Mouse (Mus musculus) embryo, embryonic 9.5 days (tissue): Measurements from ENCODE around the gene Dync1li2.

Source experiments
- DNase-seq: peaks from one replicate; pipeline ENCODE4 v3.0.0-alpha.2; 2017; ENCODE audit errors: extremely low spot score

The Dync1li2 gene

DNA sequence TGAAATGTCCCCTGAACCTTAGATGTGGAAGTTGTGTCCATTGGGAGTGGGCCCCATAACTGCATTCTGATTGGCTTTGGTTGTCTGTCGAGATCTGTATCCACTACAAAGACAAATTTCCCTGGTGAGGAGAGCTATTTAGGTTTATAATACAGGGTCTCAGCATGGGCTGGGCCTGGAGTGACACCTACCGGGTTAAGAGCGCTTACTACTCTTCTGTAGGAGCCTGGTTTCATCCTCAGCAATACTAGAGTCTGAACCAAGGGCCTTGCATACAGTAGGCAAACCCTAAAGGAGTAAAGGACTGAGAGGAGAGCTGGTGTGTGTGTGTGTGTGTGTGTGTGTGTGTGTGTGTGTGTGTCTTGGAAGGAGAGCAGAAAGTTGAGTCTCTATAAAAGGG lies 28.6 kb downstream of the Dync1li2 start:
- no peak for DNase-seq

DNA sequence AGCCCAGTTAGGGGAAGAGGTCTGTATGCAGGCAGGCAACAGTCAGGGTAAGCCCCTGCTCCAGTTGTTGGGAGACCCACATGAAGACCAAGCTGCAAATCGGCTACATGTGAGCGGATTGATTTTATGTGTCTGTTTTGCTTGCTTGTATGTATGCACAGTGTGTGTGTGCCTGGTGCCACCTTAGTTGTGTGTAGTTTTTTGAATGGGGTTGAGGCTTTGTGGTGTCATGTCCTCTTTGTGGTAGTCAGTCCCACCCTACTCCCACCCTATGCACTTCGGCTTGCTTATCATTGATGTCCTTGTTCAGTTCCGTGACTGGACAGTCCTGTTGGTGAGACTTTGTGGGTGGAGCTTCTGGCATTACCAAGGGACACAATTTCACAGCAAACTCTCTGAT lies 29.1 kb downstream of the Dync1li2 start:
- no peak for DNase-seq

DNA sequence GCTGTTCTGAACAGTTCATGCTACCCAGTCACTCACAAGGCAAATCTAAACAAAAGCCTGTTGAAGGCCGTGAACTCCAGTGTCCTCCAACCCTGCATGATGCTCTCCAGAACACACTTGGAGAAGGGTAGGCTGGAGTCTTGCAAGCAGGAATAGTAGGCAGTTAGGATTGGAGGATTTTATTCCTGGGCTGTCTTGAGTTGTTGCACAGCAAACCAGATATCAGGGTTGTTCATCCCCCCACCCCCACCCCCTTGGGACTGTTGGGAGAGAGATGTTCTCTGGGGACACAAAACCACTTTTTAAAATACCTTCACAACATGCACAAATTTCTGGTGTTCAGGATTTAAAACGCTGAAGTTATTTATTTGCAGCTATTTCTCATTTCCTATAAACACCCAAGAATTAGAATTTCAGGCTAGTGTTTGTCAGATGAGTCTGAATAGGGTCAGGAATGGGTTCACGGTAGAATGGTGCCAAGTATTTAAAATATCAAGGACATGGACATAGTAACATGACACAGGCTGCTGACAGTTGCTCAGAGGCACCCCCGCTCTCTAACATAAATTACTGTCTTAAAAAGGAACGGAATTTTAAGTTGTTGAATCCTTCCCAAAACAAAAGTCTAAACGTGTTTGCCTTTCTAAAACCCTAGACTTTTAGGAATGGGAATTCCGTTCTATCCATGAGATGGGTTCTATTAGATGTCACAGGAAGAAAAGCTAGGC lies 29.9 kb downstream of the Dync1li2 start:
- no peak for DNase-seq

- no peak for DNase-seq
Measured at GRCm38 (mm10) chr8:104411972-104412371, 30.9 kb downstream of the Dync1li2 start.

DNA sequence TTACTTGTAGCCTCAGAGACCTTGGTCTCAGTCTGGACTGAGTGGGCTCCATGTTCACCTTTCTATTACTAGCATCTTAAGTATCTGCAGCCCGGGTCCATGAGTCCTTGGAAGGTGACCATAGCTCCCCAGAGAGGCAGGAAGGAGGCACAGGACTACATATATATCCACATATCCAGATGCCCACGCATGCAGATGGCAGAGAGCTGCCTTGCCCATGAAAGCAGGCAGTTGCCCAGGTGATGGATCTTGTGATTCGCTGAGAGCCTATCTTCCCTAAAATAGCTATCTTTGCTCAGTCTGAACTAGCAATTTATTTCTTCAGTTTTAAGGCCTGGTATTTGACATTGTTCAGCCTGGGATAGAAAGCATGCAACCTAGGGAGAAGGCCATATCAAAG lies 31.4 kb downstream of the Dync1li2 start:
- no peak for DNase-seq

- no peak for DNase-seq
Measured at GRCm38 (mm10) chr8:104410628-104411273, 32.1 kb downstream of the Dync1li2 start.

- DNase-seq: no peak
Measured at GRCm38 (mm10) chr8:104408328-104409110, 34.3 kb downstream of the Dync1li2 start.

DNA sequence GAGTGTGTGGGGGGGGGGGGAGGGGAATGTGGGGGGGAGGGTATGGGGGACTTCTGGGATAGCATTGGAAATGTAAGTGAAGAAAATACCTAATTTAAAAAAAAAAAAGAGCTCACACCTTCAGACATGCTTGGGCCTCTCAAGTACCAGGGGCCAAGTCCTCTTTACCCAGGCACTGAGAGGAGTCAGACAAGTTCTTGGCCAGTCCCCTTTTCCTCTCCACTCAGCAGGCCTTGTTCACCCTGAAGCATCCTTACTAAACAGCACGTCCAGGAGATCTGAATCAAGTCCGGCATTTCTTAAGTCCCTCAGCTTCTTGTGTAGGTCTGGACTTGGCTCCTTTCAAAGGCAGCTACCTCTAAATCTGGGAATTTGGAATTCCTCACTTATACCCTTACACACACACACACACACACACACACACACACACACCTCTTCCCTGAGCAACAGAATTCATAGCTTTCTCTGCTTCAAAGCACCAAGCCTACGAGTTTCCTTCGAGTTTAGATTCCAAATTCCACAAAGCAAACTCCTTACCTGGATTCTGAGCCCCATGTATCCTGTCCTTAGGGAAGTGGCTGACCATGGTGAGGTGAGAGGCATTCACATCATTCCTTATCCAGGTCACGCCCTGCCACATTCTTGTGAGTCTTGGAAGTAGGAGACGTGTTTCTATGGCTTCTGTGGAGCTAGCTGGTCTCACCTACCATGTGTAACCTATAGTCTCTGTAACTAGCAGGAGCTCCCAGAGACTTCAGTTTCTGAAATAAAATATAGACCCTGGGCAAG lies 36.3 kb downstream of the Dync1li2 start:
- no peak for DNase-seq

DNA sequence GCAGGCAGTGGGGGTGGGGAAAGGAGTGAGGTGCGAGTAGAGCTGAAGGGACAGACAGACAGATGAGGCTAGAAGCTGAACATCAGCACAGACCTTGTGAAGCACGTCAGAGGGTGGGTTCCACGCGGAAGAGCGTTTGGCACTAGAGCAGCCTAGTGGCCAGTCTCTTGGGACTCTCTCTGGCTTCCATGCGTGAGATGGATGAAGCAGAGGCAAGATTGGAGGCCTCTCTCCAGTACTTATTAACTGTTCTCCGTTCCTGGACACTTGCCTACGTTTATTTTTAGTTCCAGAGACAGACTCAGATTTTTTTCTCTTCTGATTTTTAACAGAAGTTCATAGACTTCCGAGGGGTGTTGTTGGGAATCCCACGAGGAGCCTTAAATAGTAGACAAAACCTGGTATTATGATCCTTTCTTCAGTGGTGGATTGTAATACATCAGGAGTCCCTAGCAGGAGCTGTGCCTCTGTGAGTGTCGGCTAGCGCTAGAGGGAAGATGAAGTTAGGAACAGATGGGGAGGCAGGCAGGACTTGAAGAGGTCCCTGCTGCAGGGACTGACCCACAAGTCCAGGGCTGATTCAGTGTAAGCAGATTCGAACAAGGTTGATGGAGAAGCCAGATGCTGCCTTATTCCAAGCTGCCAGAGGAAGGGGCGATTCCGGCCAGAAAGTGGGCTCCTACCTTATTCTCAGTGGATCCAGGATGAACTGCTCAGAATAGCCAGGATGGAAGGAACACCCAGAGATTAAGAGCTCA lies 37.2 kb downstream of the Dync1li2 start:
- no peak for DNase-seq

GRCm38 (mm10) chr8:104403596-104403995 lies 39.3 kb downstream of the Dync1li2 start:
- no peak for DNase-seq

GRCm38 (mm10) chr8:104395703-104396357 lies 47.0 kb downstream of the Dync1li2 start, which contains the start of gene Cmtm4:
Cmtm4 (minus strand) TSS chr8:104395807.
- peak; percentile 77 for DNase-seq

DNA sequence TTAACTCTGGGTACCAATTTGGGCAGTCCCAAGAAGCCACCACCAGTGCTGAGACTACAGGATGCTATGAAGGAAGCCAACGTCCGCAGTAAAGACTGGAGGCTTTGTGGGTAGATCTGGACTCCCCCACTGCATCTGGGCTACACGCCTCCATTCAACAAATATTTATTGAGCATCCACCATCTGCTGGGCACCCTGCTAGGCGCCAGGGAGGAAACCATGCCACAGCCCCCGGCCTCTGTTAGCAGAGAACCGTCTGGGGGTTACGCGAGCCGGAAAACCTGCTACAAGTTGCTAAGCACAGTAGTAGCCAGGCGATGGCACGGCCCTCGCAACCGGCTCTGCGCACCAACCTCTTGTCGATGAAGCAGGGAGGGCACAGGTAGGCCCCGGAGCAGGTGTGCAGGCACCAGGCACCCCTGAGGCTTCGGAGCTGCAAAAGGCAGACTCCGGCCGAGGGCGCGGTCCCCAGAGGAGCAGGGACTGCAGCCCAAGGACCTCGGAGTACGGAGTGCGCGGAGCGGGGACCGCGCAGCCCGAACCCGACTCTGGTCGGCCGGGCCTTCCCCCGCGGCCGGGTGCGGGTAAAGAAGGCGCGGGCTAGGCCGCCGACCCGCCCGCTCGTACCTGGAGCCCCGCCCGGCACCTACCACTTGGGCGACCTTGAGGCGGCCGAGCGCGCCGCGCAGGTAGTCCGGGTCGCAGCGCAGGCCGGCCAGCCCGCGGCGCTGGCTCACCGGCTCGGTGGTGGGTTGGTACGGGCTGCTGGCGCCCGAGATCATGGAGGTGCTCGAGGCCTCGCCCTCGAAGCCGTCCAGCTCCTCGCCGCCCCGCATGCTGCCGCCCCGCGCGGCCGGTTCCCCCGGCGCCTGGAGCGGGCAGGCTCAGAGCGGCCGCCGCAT lies 47.8 kb downstream of the Dync1li2 start:
- DNase-seq: peak; percentile 52

GRCm38 (mm10) chr8:104393767-104394166 lies 49.1 kb downstream of the Dync1li2 start:
- no peak for DNase-seq

DNA sequence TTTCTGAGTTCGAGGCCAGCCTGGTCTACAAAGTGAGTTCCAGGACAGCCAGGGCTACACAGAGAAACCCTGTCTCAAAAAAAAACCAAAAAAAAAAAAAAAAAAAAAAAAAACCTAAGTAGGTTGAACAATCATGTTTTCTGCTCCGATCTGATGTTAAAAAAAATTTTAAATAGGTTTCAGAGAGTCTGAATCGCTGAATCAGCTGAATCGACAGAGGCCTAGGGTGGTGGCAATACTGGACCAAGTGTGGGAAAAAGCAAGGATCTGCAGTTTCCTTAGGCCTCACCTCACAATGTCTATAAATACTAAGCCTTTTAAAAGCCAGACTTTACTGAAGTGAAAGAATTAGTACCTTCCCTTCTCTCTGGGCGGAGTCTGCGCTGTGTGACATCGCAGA lies 49.7 kb downstream of the Dync1li2 start:
- DNase-seq: no peak

DNA sequence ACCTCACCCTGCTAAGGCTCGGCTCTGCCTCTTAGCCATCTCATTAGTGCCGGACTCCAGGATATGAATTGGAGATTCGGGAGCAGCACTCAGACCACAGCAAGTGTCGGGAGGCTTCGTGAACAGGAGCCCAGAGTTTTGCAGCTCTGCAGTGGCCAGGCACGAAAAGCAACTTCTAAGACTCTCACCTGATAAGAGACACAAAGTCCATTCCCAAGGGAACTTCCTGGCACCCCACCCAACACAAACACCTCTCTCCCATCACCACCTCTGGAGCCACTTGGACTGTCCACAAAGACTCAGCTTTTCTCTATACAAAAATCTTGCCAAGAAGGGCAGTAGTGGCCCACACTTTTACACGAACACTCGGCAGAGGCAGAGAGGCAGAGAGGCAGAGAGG lies 52.6 kb downstream of the Dync1li2 start:
- no peak for DNase-seq

- DNase-seq: no peak
Measured at GRCm38 (mm10) chr8:104387980-104388379, 54.9 kb downstream of the Dync1li2 start.

- no peak for DNase-seq
Measured at GRCm38 (mm10) chr8:104387501-104387900, 55.3 kb downstream of the Dync1li2 start.

DNA sequence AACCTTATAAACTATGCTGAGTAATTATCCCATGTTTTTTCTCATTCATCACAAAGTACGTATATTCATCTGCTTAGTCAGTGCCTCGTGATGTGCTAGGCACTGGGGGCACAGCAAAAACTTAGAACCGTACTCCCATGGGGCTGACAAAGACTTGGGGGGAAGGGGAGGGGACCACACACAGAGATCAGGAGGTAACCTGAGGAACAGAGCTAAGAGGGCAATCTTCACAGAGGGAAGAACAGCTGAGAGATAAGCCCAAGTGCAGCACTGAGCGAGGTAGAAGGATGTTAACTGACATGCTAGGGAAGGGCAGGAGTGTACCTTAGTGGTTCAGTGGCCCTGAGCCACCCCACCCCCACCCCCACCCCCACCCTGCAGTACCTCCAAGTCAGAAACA lies 56.2 kb downstream of the Dync1li2 start:
- DNase-seq: no peak

- DNase-seq: no peak
Measured at GRCm38 (mm10) chr8:104383977-104384376, 58.9 kb downstream of the Dync1li2 start.

DNA sequence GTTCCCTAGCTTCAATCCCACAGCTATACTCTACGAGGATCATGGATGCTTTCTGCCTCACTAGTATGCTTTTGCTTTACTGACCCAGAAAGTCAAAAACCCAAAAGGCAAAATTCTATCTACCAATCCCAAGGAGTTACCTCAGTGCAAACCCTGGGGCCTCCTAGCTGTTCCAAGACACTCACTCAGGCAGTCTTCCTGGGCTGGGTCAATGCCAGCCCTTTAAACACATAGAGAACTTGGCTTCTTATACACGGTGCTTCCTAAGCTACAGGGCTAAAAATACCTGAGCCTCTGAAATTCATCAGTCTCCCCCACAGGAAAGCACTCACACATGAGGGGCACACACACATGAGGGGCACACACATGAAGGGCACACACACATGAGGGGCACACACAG lies 59.6 kb downstream of the Dync1li2 start:
- DNase-seq: no peak
